Mouse (Mus musculus) kidney, adult 9 months (tissue): Measurements from ENCODE around the gene Gm5447.
A peak's percentile ranks its signal among the peaks of the same experiment; 100 is the strongest.

Source experiments
- DNase-seq: peaks from one replicate; pipeline ENCODE4 v3.0.0; 2022

The Gm5447 gene

DNA sequence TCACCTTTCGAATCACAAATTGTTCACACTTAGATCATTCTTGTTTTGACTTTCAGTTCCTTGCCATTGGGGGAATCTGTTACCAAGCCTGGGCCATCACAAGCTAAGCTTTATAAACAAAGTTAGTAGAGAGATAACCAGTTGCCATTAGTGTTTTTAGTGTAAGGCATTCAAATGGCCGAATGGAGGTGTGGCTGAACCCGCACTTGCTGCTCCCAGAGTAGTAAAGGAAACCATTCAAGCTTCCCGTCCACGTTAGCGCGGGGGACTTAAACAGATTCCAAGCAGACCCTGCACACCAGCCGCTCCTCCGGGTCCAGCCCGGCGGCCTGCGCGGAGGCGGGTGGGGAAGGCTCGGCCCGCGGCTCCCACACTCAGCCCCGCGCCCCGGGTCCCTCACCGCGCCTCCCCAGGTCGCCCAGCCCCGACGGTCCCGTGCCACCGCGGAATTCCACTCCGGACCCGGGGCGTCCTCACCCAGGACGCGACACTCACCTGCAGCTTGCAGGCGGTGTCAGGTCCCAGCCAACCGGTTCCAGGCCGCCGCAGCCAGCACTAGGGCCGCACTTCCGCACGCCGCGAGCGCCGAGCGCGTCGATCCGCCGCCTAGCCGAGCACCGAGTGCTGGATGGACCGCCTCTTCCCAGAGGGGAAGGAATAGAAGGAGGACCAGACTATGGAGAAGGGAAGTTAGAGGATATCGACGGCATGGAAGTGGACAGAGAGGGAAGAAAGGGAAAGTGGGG lies at the start of gene Gm5447, which contains the start of gene Exoc2:
Gene Gm5447 (plus strand): TSS at position 704 of the 746 bp plus-strand sequence.
Gene Exoc2 (minus strand): TSS at position 593 of the 746 bp plus-strand sequence.
- DNase-seq = peak; percentile 84

DNA sequence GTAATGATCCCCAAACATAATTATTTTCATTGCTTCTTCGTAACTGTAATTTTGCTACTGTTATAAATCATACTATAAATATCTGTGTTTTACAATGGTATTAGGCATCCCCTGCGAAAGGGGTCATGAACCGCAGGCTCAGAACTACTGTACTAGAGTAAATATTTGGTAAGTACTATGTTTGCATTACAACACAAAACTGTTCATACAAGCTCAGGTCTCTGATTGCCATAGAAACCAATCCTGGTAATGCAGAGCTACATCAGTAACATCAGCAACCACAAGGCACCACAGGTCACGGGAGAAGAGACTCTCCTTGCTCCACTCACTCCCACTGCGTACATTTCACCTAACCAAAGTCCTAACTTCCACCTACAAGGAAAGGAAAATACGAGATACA lies 49.7 kb upstream of the Gm5447 start:
- no peak for DNase-seq

DNA sequence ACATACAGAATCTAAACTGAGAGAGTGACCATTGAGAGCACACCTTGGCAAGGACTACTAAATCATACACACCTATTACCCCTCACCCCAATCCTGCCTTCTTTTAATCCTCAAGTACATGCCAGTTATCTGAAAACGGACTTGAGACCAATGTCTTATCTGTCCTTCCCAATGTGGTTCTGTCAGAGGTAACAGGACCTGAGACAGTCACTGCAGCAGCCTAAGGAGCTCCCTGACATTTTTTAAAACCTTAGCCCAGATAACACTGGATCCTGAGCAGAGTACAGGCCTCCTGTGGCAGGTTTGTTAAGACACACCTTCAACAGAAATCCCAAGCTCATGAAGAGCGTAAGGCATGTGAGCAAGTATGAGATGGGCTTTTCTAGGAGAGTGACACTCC lies 44.9 kb upstream of the Gm5447 start:
- DNase-seq = no peak

DNA sequence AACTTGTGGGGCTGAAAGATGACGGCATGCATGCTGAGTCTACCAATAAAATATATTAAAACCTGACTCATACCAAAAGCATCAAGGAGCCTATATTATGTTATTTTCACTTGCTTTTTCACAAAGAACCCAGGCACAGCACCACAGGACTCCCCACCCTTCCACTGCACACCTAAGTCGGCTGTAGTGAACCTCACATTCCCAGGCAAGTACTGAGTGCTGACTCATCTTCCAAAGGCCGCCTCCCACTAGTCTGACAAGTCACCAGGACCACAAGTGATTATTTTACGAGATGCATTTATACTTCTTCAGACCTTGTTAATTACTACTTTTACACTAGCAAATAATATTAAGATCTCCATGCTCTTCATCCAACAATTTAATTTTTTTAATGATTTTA lies 42.4 kb upstream of the Gm5447 start:
- no peak for DNase-seq

DNA sequence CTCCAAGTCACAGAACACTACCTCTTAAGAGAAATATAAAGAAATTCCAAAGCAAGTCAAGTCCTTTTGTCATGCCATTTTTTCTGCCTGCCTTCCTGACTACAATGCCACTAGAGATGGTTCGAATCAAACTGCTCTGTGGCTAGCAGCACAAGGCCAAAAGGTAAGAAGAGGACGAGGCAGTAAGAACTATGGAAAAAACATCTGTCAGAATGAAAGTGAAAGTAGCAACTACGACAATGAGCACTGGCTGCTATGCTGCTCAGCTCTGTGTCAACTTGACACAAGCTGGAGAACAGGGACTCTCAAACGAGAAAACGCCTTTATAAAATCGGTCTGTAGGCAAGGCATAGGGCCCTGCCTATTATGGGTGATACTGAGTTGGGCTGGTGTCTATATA lies 41.0 kb upstream of the Gm5447 start:
- no peak for DNase-seq

DNA sequence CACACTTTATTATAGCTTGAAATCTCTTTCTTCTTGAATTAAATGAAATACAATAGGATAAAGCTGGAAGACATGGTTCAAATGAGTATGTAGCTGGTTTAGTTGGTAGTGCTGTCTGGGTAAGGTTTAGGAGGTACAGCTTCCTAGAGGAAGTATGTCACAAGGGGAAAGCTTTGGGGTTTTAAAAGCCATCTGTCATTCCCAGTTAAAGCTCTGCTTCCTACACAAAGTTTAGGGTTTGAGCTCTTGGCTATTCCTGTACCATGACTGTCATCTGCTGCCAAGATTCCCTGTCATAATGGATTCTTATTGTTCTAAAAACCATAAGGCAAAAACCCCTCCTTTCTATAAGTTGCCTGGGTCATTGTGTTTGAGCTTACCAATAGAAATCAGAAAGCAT lies 28.2 kb upstream of the Gm5447 start:
- no peak for DNase-seq

DNA sequence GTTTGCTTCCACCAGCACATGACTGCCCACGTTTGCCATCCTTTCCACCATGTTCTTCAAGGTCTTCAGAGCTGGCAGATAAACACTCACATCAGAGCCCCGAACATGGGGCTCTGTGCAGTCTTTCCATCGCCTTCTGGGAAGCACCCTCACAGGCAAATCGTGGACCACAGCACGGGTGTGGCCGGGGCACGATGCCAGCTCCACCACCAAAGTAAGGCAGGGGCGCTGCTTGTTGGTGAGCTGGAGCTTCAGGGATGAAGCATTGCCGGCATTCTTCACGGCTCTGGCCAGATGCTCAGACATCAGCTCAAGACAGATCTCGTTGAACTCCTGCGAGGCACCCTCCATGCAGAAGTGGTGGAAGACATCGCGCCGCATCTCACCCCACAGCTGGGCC lies 26.9 kb upstream of the Gm5447 start:
- DNase-seq = no peak

DNA sequence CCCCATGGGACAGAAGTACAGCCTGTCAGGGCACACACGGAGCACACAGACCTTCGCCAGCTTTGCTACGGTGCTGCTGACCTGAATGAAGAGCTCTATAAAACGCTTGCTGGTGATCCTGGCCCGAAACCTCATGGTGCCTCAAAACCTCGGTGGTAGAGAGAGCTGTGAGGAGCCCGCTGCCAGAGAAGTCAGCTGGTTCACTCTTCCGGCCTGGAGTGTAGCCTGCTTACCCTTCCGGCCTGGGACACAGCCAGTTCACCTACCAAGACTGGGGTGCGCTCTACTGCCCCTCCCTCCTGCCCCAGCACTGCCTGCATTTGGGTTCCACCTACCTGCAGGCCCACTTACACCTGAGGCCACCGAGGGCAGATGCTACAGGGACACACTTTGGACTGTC lies 26.5 kb upstream of the Gm5447 start, which contains the start of gene Hus1b:
Gene Hus1b (minus strand): TSS at position 220 of the 400 bp plus-strand sequence.
- no peak for DNase-seq

DNA sequence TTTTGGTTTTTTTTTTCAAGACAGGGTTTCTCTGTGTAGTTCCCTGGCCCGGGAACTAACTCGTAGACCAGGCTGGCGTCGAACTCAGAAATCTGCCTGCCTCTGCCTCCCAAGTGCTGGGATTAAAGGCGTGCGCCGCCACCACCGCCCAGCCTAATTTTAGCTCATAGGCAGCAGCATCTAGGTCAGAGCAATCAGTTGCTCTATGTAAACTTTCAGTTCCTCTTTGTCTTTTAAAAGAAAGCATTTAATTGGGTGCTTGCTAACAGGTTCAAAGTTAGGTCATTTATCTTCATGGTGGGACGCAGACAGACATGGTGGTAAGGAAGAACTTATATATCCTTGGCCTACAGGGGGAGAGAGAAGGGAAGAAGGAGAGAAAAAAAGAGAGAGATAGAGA lies 24.8 kb upstream of the Gm5447 start:
- DNase-seq = no peak

DNA sequence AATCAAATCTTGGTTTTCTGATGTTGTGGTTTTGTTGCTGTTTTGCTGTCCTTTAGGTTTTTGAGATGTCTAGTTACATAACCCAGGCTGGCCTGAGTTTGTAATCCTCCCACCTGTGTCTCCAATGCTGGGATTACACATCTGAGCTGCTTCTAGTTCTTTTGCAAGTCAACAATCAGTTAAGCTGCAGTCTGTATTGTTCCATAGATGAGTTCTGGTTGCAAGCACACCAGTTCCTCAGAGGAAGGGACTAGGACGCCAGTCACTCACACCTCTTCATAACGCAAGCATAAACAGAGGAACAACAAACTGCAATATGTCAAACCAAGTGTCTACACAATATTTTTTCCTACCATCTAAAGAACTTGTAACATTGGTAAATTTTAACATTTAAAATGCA lies 22.0 kb upstream of the Gm5447 start:
- DNase-seq = no peak

DNA sequence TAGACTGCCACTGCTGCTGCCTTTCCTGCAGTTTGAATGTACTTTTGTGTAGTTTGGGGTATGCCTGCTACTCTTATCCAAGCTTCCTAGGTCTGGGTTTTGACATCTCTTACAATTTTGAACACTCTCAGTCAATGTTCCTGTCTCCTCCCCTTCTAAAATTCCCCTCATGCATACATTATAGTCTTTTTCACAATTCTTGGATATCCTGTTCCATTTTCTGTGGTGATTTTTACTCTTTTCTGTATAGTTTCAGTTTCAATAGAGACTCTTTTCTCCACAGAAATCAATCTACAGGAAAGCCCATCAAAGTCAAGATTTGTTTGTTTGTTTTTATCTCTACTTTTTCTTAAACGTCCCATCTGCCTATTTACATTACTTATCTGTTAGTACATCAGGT lies 20.4 kb upstream of the Gm5447 start:
- DNase-seq = no peak

DNA sequence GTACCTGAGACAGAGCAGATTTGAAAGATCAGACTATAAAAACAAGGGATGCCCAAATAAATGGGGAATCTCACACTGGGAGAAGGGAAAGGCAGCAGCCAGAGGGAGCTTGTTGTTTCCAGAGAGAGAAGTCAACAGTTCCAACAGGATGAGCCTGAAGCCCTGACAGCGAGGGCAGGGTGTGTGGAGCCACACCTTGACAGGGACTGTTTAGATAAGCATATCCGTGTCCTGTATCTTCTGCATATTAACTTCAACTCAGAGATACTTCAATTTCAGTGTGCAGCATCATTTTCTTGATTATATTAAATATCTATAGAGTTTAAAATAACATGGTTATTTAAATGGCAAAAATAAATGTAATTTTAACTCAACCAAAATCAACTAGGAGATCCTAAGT lies 13.3 kb upstream of the Gm5447 start:
- DNase-seq = no peak

DNA sequence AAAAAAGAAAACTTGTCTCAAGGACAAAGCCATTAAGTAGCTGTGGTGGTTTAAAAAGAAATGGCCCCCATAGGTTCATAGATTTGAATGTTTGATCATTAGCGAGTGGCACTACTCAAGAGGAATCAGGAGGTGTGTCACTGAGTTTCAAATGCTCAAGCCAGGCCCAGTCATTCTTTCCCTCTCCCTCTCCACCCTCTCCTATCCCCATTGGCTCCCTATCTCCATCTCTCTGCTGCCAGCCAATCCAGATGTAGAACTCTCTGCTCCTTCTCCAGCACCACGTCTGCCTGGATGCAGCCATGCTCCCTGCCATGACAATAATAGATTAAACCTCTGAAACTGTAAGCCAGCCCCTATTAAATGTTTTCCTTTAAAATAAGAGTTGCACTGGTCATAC lies 12.1 kb upstream of the Gm5447 start:
- no peak for DNase-seq

DNA sequence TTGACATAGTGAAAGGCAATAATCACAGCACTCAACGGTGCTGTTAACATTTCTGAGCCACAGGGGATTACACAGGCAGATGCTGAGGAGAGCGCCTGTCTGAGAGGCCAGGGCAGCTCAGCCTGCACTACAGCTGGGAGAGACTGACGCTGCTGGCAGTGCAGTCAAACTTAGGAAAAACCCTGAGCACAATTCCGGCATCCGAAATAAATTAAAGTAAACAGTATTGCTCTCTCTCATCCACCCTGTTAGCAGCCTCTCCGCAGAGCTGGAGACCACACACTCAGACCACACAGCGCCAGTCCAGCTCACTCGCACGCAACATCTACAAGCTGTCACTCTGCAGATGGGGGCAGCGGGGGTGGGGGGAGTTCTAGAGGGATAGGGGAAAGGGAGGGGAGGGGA lies 7.5 kb upstream of the Gm5447 start:
- DNase-seq = no peak

DNA sequence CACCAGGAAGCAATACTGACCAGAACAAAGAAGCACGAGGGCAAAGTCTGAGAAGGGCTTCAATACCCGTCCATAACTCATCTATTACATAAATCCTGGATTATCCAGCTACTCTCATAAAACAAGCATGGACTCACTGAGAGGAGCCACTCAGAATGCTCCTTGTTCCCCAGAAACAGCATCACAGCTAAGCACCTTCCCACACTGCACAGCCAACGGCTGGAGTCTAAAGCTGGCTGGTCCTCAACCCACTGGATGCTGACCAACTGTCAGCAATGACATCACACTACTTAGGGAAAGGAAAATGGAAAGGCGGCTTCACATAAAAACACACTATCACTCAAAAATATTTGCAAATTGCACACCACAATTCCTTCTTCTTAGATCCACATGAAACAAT lies 5.7 kb upstream of the Gm5447 start:
- DNase-seq = peak; percentile 25

DNA sequence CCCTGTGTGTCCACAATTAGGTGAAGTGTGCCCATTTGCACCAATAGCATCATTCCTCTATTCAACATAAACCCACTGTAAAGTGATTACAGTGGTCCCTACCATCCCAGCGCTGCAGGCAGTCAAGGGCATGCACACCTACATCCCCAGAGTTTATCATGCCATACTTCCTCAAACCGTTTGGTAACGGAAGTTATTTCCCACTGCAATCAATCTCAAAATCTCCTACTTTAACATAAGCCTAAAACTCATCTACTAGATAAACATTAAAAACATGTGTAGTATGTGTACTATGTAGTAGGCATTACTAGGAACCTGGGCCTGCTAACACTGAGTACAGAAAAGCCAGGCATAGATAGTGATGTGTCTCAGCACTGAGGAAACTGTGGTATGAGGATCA lies 3.0 kb upstream of the Gm5447 start:
- DNase-seq = no peak

DNA sequence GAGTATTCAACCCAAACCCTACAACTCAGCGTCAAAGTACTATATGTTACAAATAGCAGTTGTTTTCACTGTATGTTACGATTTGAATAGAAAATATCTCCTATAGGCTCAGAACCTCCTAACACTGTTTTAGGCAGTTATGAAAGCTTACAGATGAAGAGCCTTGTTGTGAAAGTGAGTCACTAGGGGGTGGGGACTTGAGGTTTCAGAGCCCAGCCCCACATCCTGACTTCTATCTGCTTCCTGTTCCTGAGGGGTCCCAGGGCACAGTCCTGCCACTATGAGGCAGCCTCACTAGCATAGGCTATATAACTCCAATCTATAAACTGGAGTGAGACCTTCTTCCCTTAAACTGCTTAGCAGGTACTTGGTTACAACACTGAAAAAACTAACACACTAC lies 1.9 kb upstream of the Gm5447 start:
- peak; percentile 7 for DNase-seq

DNA sequence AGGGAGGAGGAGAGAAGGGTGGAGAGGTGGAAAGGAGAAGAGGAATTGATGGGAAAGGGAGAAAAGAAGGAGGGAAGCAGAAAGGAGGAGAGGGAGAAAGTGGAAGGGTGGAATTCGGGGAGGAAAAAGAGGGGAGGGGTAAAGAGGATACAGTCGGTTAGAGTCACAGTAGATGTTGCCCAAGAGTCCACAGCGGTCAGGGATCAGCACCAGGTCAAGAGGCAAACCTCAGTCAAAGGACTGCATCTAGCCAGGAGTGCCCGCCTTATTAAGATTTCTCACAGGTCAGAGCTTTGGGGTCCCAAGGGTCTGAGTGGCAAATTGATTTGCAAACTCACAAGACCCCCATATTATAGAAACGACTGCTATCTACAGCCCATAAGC lies 235 bp downstream of the Gm5447 start:
- no peak for DNase-seq

DNA sequence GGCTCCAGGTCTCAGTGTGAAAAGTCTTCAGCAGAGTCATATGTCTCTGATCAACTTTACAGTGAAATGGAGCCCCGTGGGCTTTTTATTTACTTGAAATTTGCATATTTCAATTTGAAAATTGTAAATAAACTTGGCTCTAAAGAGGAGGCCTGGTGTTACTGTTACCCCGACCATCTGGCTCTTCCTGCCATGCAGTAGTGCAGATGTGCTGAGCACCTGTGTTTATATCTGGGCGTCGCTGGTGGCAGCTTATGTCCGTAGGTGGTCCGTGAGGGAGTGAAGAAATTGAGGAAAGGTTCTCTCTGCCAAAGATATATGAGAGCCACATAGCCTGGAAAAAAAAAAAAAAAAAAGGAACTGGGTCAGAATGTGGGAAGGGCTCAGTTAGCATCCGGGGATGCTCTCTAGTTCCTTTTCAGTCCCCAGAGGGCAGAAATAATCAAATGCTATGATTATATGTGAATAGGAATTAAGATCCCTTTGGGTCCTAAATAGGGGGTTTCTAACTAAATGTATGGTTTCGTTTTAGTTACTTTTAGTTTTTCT lies 2.6 kb downstream of the Gm5447 start:
- DNase-seq = no peak

DNA sequence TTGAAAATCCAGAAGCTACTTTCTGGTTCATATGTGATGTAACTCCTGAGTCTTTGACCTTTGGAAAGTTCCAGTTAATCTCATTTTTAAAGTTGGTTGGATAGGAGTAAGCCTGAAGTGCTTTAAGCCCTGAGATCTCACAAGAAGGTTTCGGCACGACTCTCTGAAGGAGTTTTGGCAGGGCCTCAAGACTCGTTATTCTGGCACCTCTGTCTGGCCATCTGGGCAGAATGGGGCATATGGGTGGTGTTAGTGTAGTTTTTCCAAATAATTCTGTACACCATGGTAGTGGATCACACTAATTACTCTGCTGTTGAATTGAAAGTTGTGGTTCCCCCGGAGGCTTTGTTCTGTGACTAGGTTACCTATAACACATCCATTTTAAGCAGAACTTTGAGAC lies 4.2 kb downstream of the Gm5447 start:
- no peak for DNase-seq

DNA sequence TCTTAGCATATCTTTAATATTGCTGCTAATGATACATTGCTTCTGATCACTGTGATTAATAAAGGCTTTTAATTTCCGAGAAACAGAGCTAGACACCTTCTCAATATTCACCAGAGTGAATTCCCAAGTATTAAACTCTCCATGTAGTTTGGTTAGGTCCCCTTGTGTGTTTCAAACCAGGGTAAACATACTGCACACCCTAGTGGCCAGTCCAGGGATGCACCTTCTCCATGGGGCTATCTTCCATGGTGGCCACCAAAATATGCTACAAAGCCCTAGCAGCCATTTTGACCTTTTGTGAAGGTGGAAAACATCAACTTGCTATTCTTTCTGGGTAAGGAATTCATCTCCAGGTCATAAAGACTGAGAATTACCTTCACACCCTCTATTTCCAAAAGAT lies 7.7 kb downstream of the Gm5447 start:
- peak; percentile 62 for DNase-seq

DNA sequence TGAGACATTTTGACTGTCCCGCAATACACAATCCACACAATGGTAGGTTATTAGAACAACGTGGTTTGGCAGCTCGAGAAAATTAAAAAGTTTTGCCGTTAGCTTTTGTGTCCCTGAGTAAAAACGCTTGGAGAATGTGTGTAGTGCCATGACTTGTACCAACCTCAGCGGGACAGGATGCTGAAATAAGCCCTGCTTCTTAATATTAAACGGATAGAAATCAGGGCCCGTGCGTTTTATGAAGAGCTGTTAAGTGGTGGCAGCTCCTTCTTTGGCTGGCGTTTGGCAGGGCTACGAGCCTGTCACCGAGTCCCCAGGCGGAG lies 11.2 kb downstream of the Gm5447 start:
- DNase-seq = no peak

DNA sequence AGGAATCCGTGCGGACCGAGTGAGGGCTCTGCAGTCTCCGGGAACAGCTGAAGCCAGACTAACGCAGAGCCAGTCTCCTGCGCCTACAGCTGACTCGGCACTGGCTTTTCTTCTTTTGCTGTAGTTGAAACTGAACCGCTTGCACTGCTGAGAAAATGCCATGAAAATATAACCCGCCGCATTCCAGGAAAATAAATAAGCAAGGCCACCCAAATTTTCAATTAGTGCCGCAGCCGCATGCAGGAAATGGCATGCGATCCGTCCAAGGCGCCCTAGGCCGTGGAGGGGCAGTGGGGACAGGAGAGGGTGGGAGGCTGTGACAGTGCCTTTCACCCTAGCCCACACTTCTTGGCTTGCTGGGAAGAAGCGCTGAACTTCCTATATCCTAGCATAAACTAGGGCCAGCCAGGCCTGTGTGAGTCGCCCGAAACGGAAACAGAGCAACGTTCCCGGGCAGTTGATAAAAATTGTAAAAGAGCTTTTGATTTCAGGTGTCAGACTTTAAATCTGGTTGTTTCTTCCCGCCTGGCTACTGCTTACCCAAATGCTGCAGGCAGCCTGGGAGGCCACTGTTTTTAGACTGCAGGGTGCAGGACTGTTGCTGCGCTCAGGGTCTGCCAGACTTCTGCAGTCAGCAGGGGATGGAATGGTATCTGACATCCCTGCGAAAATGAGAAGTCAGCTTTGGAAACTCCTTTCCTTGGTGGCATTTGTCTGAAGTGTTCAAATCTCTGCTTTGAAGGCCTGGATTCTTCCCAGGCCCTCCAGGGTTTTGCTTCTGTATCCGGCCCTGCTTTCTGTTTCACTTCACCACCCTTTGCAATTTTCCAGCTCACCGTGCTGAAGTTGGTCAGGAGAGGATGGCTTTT lies 11.8 kb downstream of the Gm5447 start:
- peak; percentile 31 for DNase-seq

DNA sequence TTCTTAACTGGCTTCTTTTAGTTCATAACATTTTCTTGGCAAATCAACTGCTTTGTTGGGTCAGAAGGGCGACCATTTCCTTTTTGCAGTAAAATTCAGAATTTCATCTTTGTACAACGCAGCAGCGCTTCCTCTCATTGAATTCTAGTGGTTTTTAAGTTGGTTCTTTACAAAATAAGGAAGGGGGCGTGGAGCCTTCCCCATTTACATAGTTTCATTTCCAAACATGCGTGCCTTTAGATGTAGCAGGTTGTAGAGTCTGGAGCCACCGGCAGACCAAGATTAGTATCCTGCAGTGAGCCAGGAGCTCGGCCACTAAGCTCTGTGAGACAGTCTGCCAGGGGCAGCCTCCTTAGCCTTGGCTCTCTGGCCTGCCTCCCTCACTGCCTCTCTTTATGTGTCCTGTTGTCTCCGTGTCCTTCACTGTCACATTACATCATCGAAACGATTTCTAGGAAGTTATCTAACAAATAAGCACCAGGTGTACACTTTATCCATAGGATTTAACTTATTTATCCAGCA lies 13.0 kb downstream of the Gm5447 start:
- DNase-seq = peak; percentile 16
